ENCODE assay signal across 18 mouse cellular contexts in the genomic region with DNA sequence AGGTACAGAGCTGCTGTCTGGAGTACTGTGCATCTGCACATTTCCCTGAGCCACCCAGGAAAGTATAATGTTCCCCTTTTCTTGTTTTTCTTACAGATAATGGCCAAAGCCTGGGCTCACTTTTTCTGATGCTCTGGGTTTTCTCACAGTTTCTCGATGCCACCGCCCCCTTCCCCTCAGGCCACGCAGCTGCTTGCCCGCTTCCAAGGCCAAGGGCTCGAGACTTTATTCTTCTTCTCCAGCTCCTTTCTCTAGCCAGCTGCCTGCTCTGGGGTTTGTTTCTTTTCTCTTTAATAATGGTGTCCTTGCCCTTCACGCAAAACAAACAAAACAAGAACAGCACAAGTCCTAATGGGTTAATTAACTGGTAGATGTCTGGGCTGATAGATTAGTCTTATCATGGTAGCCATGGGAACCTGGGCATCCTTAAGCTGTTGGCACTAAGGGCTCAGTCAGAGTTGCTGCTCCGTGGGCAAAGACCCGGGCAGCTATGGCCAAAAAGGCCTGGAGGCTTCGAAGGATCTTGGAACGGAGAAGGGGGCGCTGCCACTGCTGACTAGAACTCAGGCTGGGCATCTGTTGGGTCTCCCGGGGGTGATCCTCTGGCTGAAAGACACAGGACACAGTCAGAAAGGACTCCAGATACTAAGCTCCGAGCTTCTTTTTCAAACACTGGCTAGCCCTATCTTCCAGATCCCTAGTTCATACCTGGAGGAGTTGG. TPM values are rescaled to one million over a fixed set of nuclear protein-coding genes. Genes with fewer than 3 reads are reported as not detected.
DNase-seq lines count a peak whose midpoint lies in the region; ATAC-seq and TF ChIP-seq lines count a peak whose summit lies in the region.
"Had no signal": no experiment of that assay in that cellular context is flagged by ENCODE, and none has a peak within 500 bp of the region (broad histone marks: within the 10 kb centered on the region; RNA-seq: fewer than 3 reads in every experiment).

No protein-coding gene starts in this region.

- H3K27ac ChIP-seq in cerebellum, adult 2 months (ENCODE audit: insufficient read depth, low read length): 0 out of 2 replicates have a peak overlapping the region, but pooled peaks have one; percentile 41
- H3K27ac ChIP-seq in heart, embryonic 10.5 days: 0 out of 2 replicates have a peak overlapping the region, but pooled peaks have one; percentile 10
- H3K27ac ChIP-seq in hindbrain, embryonic 15.5 days (replicated peaks): peak overlapping the region; percentile 13; the same call in 1 of the 2 replicates
- no peak overlapping the region for H3K27ac ChIP-seq in hindbrain, embryonic 14.5 days
- H3K27ac ChIP-seq: kidney, postnatal 0 days; midbrain, embryonic 10.5 days had no signal

- H3K9me3 ChIP-seq in heart, embryonic 10.5 days: no peaks in the 10 kb centered on the region
- H3K9me3 ChIP-seq in hindbrain, embryonic 15.5 days: no peaks in the 10 kb centered on the region
- H3K9me3 ChIP-seq in hindbrain, embryonic 14.5 days (ENCODE audit: control insufficient read depth, low read length): no peaks in the 10 kb centered on the region
- H3K9me3 ChIP-seq: midbrain, embryonic 10.5 days had no signal

- no peaks in the 10 kb centered on the region for H3K27me3 ChIP-seq in cerebellum, adult 2 months (ENCODE audit: control insufficient read depth, insufficient read depth, low read length)
- no peaks in the 10 kb centered on the region for H3K27me3 ChIP-seq in heart, embryonic 10.5 days (ENCODE audit: insufficient read depth, poor library complexity, severe bottlenecking)
- no peaks in the 10 kb centered on the region for H3K27me3 ChIP-seq in hindbrain, embryonic 15.5 days
- no peaks in the 10 kb centered on the region for H3K27me3 ChIP-seq in hindbrain, embryonic 14.5 days (ENCODE audit: control insufficient read depth, insufficient read depth, low read length)

- DNase-seq in cerebellum, adult 2 months: no peak
- DNase-seq in cerebellum, adult 18-20 months: no peak
- DNase-seq in heart, embryonic 10.5 days (ENCODE audit: low spot score): no peak
- no peak for DNase-seq in heart, postnatal 14 days
- DNase-seq in hindbrain, embryonic 14.5 days (ENCODE audit: low spot score): no peak
- peak; percentile 23 for DNase-seq in ovary, postnatal 36 days (ENCODE audit: low spot score)
- DNase-seq in ovary, adult 18-20 months (ENCODE audit: low spot score): no peak
- DNase-seq: liver; lung, adult 18-20 months; lung, postnatal 36 days; right cerebral cortex, postnatal 14 days; thymus, postnatal 25 days had no signal

- TF ChIP-seq CTCF in cerebellum, adult 2 months (IDR thresholded peaks at IDR 0.05; ENCODE audit: borderline replicate concordance, insufficient read depth, low read depth, low read length): no peak

- TF ChIP-seq POLR2A in cerebellum, adult 2 months (IDR thresholded peaks at IDR 0.05; ENCODE audit: borderline replicate concordance, insufficient read depth, low read length): no peak

- H3K9ac ChIP-seq in hindbrain, embryonic 15.5 days: no peak overlapping the region
- no peak overlapping the region for H3K9ac ChIP-seq in hindbrain, embryonic 14.5 days

- H3K4me2 ChIP-seq in hindbrain, embryonic 15.5 days: no peak overlapping the region
- no peak overlapping the region for H3K4me2 ChIP-seq in hindbrain, embryonic 14.5 days (replicated peaks)

- peaks cover 9% of the 10 kb centered on the region; the same call in 1 of the 2 replicates for H3K36me3 ChIP-seq in heart, embryonic 10.5 days
- H3K36me3 ChIP-seq in hindbrain, embryonic 15.5 days: peaks cover 11% of the 10 kb centered on the region
- H3K36me3 ChIP-seq in hindbrain, embryonic 14.5 days (replicated peaks; ENCODE audit: control insufficient read depth, insufficient read depth): peaks cover 16% of the 10 kb centered on the region

- intact Hi-C loops in heart, postnatal 14 days (cut with DNase I): no loop called here

- WGBS in cerebellum, adult 2 months: 39% methylated on average over 13 of the region's 13 CpGs
- WGBS in heart, embryonic 10.5 days: 69% methylated on average over 13 of the region's 13 CpGs
- WGBS in hindbrain, embryonic 15.5 days: 57% methylated on average over 13 of the region's 13 CpGs
- 70% methylated on average over 13 of the region's 13 CpGs for WGBS in hindbrain, embryonic 14.5 days

- no peak for ATAC-seq in hindbrain, embryonic 15.5 days (ENCODE audit: low FRiP score, low read depth)
- no peak for ATAC-seq in hindbrain, embryonic 14.5 days (ENCODE audit: low FRiP score)
- ATAC-seq: intestine, postnatal 0 days had no signal

- peaks cover 11% of the 10 kb centered on the region for H3K4me1 ChIP-seq in cerebellum, adult 2 months (ENCODE audit: control insufficient read depth, insufficient read depth, low read length)
- peaks cover 5% of the 10 kb centered on the region; the same call in 1 of the 2 replicates for H3K4me1 ChIP-seq in heart, embryonic 10.5 days
- H3K4me1 ChIP-seq in hindbrain, embryonic 15.5 days (replicated peaks): 0 out of 2 replicates have a peak, but pooled peaks cover 4% of the 10 kb centered on the region
- no peaks in the 10 kb centered on the region for H3K4me1 ChIP-seq in hindbrain, embryonic 14.5 days (replicated peaks; ENCODE audit: control insufficient read depth, insufficient read depth, low read length)
- H3K4me1 ChIP-seq: midbrain, embryonic 10.5 days had no signal

- no peak overlapping the region for H3K4me3 ChIP-seq in cerebellum, adult 2 months (replicated peaks; ENCODE audit: insufficient read depth, low read depth, low read length)
- H3K4me3 ChIP-seq in heart, embryonic 10.5 days: no peak overlapping the region
- H3K4me3 ChIP-seq in hindbrain, embryonic 15.5 days: no peak overlapping the region
- H3K4me3 ChIP-seq in hindbrain, embryonic 14.5 days (replicated peaks; ENCODE audit: low read length): no peak overlapping the region
- H3K4me3 ChIP-seq: midbrain, embryonic 10.5 days had no signal

RNA-seq across cellular contexts. Expression of a gene that starts 2.0 kb away (rescaled TPM):
- 1.2 and 1.8 TPM in 2 replicates for polyA plus RNA-seq in cerebellum, adult 2 months (2012; rRNA removed)
- 0.25 and 0.48 TPM in 2 replicates for polyA plus RNA-seq in heart, embryonic 10.5 days (2016; fragmentation: Nextera tagmentation; extraction: Ambion mirVana)
- under 1 TPM; 0.22 to 0.26 TPM for total RNA-seq in heart, postnatal 14 days (2021)
- polyA plus RNA-seq in hindbrain, embryonic 15.5 days (2015; fragmentation: Nextera tagmentation; extraction: Ambion mirVana): 0.26 and 0.49 TPM in 2 replicates
- 0.25 and 0.28 TPM in 2 replicates for polyA plus RNA-seq in hindbrain, embryonic 14.5 days (2014; fragmentation: Nextera tagmentation; extraction: Ambion mirVana)
- total RNA-seq: adrenal gland, postnatal 4 days; layer of hippocampus, adult 8-10 months had no signal
- polyA plus RNA-seq: midbrain, embryonic 10.5 days had no signal

RNA-seq across cellular contexts. Expression of a gene that starts 6.6 kb away (rescaled TPM):
- 42.6 and 48.5 TPM in 2 replicates for polyA plus RNA-seq in cerebellum, adult 2 months (2012; rRNA removed)
- polyA plus RNA-seq in heart, embryonic 10.5 days (2016; fragmentation: Nextera tagmentation; extraction: Ambion mirVana): 29.9 and 31.4 TPM in 2 replicates
- 10 to 100 TPM; 13.2 to 13.7 TPM for total RNA-seq in heart, postnatal 14 days (2021)
- 19.1 and 21.4 TPM in 2 replicates for polyA plus RNA-seq in hindbrain, embryonic 15.5 days (2015; fragmentation: Nextera tagmentation; extraction: Ambion mirVana)
- 17.7 and 19.2 TPM in 2 replicates for polyA plus RNA-seq in hindbrain, embryonic 14.5 days (2014; fragmentation: Nextera tagmentation; extraction: Ambion mirVana)

RNA-seq across cellular contexts. Expression of a gene that starts 25.7 kb away (rescaled TPM):
- 65.3 and 65.4 TPM in 2 replicates for polyA plus RNA-seq in cerebellum, adult 2 months (2012; rRNA removed)
- polyA plus RNA-seq in heart, embryonic 10.5 days (2016; fragmentation: Nextera tagmentation; extraction: Ambion mirVana): 220 and 255 TPM in 2 replicates
- total RNA-seq in heart, postnatal 14 days (2021): 10 to 100 TPM; 58.1 to 66.7 TPM
- 188 and 205 TPM in 2 replicates for polyA plus RNA-seq in hindbrain, embryonic 15.5 days (2015; fragmentation: Nextera tagmentation; extraction: Ambion mirVana)
- 187 and 215 TPM in 2 replicates for polyA plus RNA-seq in hindbrain, embryonic 14.5 days (2014; fragmentation: Nextera tagmentation; extraction: Ambion mirVana)

RNA-seq across cellular contexts. Expression of a gene that starts 26.2 kb away (rescaled TPM):
- polyA plus RNA-seq in cerebellum, adult 2 months (2012; rRNA removed): 94.4 and 110 TPM in 2 replicates
- 10.8 and 11.0 TPM in 2 replicates for polyA plus RNA-seq in heart, embryonic 10.5 days (2016; fragmentation: Nextera tagmentation; extraction: Ambion mirVana)
- 10 to 100 TPM; 10.5 to 11.2 TPM for total RNA-seq in heart, postnatal 14 days (2021)
- polyA plus RNA-seq in hindbrain, embryonic 15.5 days (2015; fragmentation: Nextera tagmentation; extraction: Ambion mirVana): 20.7 and 21.7 TPM in 2 replicates
- 20.4 and 20.5 TPM in 2 replicates for polyA plus RNA-seq in hindbrain, embryonic 14.5 days (2014; fragmentation: Nextera tagmentation; extraction: Ambion mirVana)

RNA-seq across cellular contexts. Expression of a gene that starts 28.1 kb away (rescaled TPM):
- polyA plus RNA-seq in cerebellum, adult 2 months (2012; rRNA removed): not detected in 2 replicates
- polyA plus RNA-seq in heart, embryonic 10.5 days (2016; fragmentation: Nextera tagmentation; extraction: Ambion mirVana): 0.11 and 3.9 TPM in 2 replicates
- total RNA-seq in heart, postnatal 14 days (2021): not detected
- 0.21 and 0.47 TPM in 2 replicates for polyA plus RNA-seq in hindbrain, embryonic 15.5 days (2015; fragmentation: Nextera tagmentation; extraction: Ambion mirVana)
- polyA plus RNA-seq in hindbrain, embryonic 14.5 days (2014; fragmentation: Nextera tagmentation; extraction: Ambion mirVana): not detected in 2 replicates
- total RNA-seq: layer of hippocampus, adult 8-10 months had no signal
- polyA plus RNA-seq: midbrain, embryonic 10.5 days had no signal
